Mouse (Mus musculus): ENCODE measurements around the gene Nup85.
"Not testable (repeated sequence)": the region's sequence is repeated elsewhere in the genome, so short reads cannot be mapped to it uniquely, and the experiment has no call there.

Nup85 gene

DNA sequence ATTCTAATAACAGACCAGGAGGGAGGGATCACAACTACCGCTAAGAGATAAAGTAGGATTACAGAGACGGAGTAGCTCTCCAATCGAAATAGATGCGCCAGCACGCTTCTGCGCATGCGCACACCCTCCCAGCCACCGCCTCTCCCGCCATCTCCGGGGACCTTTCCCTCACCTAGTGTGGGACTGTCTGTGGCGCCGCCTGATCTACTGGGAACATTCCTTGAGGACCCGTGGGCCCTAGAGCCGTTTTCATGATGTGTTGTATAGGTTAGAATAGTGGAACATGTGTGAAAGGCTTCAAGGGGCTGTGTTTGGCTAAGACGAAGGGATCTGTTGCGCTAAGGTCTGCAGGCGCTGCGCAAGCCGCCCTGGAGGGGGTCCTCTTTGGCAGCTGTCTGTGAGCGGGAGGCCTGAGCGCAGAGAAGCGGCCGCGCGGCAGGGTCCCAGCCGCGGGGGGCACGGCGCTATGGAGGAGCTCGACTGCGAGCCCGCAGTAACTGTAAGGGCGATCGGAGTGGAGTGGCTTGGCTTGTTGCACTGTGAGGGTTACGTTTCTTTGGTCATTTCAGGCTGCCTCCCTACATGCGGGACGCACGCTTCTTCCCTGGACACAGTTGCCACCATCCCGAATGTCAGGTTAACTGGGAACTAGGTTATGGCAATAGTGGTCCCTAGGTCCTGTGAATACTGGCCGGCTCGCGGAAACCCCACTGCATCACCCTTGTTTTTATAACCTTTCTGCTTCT is at the start of gene Nup85:
TSS of gene Nup85 (plus strand) at position 371 of the 746 bp plus-strand sequence.
- DNase-seq (ENCODE audit: low spot score), result peak; percentile 97

DNA sequence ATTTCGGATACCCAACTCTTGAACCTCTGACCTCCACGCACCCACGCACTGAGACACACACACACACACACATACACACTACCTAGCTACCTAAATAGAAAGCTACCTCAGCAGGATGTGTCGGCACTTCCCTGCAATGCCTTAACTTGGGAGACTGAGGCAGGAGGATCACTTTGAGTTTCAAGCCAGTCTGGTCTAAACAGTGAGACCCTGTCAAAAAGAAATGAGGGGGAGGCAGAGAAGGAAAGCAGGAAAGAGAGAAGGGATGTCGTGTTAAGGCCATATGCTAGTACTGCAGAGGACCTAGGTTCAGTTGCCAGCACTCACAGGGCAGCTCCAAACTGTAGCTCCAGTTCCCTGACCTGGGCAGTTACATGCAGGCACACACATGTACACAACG is 49.2 kb upstream of the Nup85 start:
- DNase-seq (ENCODE audit: low spot score), result no peak

DNA sequence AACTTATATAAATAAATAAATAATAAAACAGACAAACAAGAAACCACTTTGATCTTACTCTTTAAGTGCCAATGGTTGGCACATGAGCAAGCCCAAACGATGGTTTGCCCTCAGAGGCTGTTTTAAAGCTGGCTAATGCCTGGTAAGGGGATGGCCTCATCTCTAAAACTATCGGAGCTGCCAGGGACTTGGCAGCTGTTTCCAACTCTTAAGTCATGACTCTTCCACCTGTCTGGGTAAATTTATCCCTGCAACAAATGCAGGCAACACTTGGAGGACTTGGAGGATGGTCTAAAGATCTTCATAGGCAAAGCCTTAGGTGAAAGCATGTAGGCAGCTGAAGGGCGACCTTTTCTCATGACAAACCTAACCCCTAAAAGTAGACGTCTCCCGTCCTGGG is 47.3 kb upstream of the Nup85 start:
- DNase-seq (ENCODE audit: low spot score), result no peak

DNA sequence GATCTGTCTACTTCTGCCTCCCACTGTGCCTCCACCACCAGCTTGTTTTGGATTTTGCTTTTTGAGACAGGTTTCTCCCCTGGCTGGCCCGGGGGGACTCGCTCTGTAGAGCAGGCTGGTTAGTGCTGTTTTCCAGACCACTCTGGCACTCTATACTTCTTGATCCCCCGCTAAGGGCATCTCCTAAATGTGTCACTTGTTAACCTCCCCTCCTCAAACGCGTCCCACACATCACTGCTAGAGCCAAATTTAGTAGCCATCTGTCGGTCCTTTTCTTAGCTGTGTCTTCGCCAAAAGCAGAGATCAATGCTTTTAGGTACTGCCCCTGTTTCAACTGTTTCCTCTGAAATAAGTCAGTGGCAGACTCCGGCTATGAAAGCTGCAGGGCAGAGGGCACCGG is 45.5 kb upstream of the Nup85 start:
- no peak for DNase-seq (ENCODE audit: low spot score)

DNA sequence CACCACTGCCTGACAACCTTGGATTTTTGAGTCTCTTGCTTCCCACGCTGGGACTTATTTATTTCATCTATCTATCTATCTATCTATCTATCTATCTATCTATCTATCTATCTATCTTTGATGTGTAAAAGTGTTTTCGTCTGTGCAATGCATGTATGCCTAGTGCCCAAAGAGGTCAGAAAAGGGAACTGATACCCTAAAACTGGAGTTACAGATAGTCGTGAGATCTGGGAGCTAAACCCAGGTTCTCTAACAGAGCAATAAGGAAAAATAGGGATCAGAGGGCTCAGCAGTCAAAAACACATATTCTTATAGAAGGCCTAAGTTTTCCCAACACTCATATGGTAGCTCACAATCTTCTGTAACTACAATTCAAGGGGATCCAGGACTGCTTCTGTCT is 44.7 kb upstream of the Nup85 start:
- no peak for DNase-seq (ENCODE audit: low spot score)

DNA sequence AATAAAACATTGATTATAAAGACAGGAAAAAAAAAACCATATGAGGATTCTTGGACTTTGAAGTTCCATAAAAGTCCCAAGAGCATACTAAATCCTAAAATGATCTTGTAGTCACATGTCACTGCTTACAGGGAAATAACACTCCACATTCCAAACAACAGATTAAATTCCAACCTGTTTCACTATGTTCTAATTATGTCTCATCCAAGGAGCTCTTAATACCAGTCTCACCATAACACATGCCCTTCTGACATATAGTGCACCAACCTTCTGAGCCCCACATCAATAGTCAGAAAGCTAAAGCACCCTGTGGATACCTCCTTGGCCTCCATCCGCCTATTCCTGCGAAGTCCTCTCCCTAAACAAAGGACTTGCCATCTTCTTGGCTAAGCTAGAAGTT is 44.0 kb upstream of the Nup85 start:
- no peak for DNase-seq (ENCODE audit: low spot score)

DNA sequence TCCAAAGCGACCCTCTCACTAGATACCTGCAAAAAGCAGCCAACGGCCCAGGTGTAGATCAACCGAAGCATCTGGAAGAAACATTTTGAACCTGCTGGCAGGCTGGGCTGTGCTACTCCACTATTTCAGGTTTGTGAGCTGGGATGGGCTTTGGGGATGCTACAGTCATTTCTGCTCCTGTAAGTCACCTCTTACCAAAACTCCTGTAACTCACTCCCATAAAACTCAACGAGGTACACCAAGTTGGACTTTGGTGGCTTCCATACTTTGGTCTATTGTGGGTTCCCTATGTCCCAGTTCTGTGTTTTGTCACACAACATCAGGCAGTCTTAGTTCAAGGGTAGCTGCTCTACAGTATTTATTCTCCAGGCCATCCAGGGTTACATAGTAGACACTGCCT is 43.2 kb upstream of the Nup85 start:
- no peak for DNase-seq (ENCODE audit: low spot score)

DNA sequence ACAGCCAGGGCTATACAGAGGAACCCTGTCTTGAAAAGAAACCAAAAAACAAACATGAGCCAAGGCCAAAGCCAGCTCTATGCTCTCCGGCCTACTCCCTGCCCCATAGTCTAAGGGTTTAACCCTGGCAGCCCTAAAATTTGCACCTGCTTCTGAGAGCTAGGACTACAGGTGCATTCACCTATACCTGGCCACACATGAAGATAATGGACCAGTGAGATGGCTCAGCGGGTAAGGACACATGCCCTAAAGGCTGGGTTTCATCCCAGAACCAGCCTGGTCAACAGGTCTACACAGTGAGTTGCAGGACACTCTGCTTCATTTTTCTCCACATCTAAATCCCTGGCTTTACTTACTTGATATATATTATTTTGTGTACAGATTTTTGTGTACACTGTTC is 42.0 kb upstream of the Nup85 start:
- DNase-seq (ENCODE audit: low spot score), result no peak

DNA sequence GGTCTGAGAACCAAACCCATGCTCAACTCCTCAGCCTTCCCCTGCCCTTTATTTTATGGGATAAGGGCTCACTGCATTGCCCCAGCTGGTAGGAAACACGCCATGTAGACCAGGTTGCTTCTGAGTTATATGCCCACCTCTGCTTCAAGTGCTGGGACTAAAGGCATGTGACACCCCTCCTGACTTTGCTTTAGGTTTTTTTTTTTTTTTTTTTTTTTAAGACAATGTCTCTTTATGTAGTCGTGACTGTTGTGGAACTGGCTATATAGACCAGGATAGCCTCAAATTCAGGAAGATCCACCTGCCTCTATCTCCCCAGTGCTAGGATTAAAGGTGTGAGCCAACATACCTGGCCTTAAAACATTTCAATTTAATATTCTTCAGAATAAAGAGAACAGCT is 41.5 kb upstream of the Nup85 start:
- no peak for DNase-seq (ENCODE audit: low spot score)

DNA sequence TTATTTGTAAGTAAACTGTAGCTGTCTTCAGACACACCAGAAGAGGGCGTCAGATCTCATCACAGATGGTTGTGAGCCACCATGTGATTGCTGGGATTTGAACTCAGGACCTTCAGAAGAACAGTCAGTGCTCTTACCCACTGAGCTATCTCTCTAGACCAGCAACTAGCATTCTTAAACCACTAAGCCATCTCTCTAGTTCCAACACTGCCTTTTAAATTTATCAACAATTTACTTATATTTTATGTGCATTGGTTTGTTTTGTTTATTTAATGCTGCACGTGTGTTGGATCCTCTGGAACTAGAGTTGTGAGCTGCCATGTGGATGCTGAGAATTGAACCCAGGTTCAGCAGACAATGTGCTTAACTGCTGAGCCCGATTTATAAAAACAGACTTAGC is 37.8 kb upstream of the Nup85 start:
- not testable (repeated sequence) for DNase-seq (ENCODE audit: low spot score)

DNA sequence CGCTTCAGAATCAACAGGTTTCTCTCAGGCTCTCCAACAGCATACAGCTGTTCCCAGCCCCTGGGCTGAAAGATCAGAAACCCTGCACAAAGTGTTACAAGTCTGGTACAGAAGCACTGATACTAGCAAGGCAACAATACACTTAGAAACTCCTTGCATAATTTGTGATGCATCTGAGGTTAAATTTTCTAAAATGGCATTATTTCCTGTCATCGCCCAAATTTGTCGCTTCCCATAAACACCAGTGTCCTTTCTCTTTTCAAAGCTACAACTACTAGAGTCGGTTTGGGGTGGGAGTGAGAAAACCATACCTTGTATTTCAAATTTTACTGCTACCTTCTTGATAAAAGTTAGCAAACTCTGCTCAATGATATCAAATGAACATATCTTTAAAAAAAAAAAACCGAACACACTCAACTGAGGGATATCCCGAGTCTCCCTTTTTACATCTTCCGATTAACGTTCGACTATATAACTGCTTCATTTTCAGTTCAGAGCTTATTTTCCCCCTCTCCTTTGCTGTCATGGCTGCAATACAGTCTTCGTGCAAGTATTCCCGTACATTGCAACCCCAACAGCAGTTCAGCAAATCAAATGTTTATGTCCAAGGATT is 29.4 kb upstream of the Nup85 start:
- no peak for DNase-seq (ENCODE audit: low spot score)

DNA sequence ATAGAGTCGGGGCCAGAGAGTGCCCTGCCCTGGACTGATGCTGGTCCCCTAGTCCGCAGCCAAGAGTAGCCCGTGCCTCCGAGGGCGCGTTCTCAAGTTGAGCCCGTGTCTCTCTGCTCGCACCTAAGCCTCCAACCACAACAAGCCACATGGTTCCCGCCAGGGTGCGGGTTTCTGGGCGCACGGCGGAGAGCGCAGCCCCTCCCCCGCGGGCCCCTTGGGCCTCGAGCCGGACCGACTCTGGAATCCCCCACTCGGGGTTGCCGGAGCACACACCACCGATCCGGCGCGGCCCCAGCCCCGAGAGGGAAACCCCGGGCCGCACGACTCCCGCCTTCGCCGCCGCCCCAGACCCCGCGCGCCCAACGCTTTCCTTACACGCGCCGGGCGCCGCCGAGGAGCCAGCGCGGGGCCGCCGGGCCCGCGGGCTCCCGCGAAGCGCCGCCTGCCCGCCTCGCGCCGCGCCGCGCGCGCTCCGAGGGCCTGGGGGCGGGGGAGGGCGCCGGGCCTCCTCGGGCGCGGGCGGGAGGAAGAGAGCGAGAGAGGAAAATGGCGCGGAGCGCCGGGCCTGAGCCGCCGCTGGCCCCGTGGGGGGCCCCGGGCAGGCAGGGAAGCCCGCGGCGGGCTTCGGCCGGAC is 28.7 kb upstream of the Nup85 start:
- peak; percentile 45 for DNase-seq (ENCODE audit: low spot score)

DNA sequence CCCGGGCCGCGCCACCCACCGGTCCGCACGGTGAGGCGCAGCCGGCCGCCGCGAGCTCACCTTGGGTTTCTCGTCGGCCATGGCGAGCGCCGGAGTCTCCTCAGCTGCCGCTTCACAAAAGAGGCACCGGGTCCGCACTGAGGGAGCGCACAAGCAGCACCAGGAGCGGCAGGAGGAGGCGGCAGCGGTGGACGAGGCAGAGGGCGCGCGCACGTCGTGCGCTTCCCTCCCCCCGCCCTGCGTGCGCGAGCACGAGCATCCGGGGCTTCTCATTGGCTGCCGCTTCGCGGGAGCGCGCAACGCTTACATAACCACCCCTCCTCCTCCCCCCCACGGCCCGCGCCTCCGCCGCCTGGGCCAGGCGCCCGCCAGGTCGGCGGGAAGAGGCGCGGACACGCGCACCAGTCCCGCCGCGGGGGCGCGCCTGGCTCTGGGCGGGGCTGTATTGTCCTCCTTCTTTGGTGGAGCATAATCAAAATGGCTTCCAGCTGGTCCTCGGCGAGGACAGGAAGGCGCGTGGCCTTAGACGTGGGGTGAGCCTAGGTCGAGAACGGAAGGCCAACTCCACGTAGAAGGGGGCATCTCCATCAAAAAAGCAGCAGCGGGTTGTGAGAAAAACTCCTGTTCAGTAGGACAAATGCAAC is 28.1 kb upstream of the Nup85 start, which contains the start of gene Sumo2:
TSS of gene Sumo2 (minus strand) at position 239 of the 644 bp plus-strand sequence.
- peak; percentile 93 for DNase-seq (ENCODE audit: low spot score)

DNA sequence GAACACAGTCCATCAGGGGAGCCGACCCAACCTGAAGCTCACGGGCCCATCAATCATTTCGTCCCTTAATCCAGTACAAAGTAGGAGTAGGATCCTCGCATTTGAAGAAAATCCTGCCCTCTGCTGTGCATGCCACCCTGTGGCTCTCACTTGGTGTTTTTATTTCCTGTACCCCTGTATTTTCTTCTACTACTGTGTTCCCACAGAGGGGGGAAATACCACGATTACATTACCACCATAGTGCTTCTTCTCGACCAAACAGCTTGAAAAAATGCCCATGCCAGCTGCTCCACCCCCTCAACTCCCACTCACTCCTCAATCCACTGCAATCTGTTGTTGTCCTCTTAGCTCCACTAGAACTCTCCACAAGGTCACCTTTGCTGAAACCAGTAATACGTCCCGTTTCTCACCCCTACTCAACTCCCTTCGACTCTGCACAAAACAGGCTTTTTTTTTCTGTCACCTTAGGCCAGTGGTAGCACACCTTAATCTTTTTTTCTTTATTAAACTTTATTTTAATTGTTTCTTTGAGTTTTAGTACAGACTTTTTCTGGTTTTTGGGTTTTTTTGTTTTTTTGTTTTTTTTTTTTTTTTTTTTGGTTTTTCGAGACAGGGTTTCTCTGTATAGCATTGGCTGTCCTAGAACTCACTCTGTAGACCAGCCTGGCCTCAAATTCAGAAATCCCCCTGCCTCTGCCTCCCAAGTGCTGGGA is 27.2 kb upstream of the Nup85 start:
- no peak for DNase-seq (ENCODE audit: low spot score)

DNA sequence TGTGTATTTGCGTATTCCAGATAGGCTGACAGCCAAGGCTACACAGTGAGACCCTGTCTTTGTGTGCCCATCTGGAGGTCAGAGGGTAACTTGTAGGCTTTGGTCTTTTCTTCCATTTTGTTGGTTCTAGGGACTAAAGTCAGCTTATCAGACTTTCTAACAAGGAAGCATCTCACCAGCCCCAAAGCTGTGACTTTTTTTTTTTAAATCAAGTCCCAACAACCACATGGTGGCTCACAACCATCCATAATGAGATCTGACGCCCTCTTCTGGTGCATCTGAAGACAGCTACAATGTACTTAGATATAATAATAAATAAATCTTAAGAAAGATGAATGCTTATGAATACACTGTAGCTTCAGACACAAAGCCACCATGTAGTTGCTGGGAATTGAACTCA is 26.2 kb upstream of the Nup85 start:
- no peak for DNase-seq (ENCODE audit: low spot score)

DNA sequence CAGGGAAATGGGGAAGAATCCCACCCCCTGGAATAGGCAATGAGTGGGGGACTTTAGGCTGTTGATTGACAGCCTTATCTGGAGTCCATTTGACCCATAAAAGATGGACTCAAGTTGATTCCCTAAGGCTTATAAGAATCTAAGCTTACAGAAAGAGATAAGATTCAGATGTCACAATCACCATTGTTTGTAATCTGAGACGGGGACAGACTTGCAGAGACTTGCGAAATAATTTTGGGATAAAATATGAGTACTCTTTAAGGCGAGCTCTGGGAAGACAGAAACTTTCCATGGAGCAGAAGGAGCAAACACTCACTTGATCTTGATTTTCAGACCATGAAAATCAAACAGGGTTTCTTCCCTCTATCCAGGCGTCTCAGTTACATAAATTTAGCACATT is 20.7 kb upstream of the Nup85 start:
- no peak for DNase-seq (ENCODE audit: low spot score)

DNA sequence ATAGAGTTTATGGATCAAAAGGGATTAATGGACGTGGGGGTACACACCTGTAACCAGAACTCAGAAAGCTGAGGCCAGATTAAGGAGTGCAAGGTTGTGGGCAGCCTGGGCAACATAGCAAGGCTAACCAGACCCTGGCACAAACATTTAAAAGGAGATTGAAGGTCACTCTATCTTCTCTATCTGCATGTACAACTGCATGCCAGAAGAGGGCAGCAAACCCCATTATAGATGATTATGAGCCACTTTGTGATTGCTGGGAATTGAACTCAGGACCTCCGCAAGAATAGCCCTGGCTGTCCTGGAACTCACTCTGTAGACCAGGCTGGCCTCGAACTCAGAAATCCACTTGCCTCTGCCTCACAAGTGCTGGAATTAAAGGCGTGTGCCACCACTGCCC is 11.5 kb upstream of the Nup85 start:
- no peak for DNase-seq (ENCODE audit: low spot score)

DNA sequence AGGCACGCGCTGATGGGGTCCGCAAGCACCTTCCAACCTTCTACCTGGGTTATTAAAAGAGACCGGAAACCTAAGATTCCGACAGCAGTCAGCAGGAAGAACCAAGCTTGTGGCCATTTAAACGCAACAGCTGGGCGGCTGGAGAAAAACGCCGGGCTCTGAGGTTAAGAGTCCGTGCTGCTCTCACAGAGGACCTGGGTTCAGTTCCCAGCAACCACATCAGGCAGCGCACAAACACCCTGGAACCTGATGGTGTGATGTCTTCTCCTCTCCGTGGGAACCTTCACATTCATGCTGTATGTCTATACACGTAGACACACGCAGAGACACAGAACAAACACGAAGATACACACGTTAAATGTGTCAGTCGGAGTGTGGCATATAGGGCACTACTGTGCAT is 8.5 kb upstream of the Nup85 start:
- DNase-seq (ENCODE audit: low spot score), result no peak

DNA sequence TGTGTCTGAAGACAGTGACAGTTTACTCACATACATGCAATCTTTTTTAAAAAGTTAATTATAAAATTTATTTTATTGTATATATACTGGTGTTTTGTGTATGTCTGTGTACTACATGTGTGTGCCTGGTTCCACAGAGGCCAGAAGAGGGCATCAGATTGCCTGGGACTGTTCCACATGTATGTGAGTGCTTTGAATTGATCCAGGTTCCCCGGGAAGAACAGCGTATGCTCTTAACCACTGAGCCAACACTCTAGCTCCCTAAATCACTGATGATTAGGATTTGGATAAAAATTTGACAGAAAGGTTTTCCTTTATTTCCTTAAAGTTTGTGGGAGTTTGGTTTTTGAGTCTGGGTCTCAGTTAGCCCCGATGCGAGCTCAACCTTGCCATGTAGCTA is 828 bp upstream of the Nup85 start:
- no peak for DNase-seq (ENCODE audit: low spot score)

DNA sequence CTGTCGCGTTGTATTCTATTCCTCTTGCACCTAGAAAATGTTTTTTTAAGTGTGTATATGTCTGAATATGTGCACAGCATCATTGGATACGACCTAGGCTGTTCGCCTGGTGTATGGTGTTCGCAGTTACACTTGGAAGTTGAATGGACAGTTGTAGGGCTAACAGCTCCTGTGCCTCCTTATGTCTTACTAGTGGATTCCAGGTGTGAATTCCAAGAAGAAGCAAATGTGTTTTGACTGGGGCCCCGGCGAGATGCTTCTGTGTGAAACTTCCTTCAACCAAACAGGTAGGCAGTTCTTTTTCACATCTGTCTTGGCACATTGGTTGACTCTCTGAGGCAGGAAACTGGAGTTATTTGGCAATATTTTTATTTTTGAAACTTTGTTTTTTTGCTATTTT is 727 bp downstream of the Nup85 start:
- DNase-seq (ENCODE audit: low spot score), result no peak

DNA sequence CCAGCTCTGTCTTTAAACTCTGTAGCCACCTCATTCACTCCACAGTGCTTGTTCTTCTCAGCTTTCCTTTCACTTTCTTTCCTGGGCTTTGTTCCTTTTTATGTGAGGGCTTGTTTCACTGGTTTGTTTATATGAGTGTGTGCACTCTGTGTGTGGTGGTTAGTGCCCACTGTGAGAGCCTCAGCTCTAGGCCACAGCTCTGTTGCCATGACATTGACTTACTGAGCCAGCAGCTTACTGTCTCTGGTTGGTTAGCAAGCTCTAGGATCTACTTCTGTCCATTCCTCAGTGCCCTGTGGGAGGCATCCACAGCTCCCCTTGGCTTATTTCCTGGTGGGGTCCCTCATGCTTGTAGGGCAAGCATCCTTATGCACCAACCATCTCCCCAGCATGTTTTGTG is 14.8 kb downstream of the Nup85 start:
- DNase-seq (ENCODE audit: low spot score), result no peak

DNA sequence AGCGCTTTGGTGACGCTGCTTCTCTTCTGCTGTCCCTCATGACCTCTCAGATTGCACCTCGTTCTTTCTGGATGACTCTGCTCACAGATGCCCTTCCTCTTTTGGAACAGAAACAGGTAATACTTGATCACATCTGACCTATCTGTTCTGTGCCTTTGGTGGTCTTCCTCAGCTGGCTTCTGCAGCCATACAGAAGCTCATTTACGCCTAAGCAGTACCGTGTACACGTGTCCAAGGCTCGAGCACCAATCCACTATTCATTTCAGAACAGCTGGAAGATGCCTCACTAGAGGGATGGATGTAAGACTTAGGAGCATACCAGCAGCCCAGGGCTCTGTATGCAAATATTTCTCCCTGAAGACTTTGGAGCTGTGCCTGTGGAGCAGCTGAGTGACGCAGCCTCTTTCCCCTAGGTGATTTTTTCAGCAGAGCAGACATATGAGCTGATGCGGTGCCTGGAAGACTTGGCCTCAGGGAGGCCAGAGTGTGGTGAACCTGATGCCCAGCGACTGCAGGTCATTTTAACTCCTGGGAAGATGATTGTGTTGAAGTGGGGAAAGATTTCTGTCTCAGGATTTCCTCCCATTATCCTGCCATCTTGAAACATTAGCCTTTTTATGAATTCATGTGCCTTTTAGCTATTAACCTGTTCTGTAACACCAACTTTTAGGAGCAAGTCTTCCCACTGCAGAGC is 18.8 kb downstream of the Nup85 start:
- no peak for DNase-seq (ENCODE audit: low spot score)

All from adipocyte (in vitro differentiated cells).